Mouse (Mus musculus): Measurements from ENCODE around the gene Cyp26c1. TPM values are rescaled to one million over a fixed set of nuclear protein-coding genes. Genes with fewer than 3 reads are reported as not detected.

The Cyp26c1 gene
- not detected in 2 replicates for polyA plus RNA-seq (2014; fragmentation: Nextera tagmentation; extraction: Ambion mirVana)

- WGBS = 12% methylated on average over 6 of the region's 6 CpGs
- Histone ChIP-seq H3K27ac (ENCODE audit: low read depth) (no peak within 1 kb of the TSS), H3K9ac (no peak within 1 kb of the TSS), H3K36me3 (ENCODE audit: insufficient read depth) (no peaks in the 10 kb centered on the region), H3K4me3 (ENCODE audit: low read depth, low read length) (no peak within 1 kb of the TSS; the same call in 1 of the 2 replicates), H3K4me2 (no peak within 1 kb of the TSS), H3K27me3 (ENCODE audit: insufficient read depth, low read length) (peaks cover 85% of the 10 kb centered on the region), H3K4me1 (ENCODE audit: insufficient read depth) (no peaks in the 10 kb centered on the region), H3K9me3 (ENCODE audit: low read depth, low read length) (no peaks in the 10 kb centered on the region)
- no peak for TF ChIP-seq CTCF (IDR thresholded peaks at IDR 0.05; ENCODE audit: low read depth)
- no peak for ATAC-seq (ENCODE audit: insufficient read depth)
- DNase-seq = no peak
Observed at GRCm38 (mm10) chr19:37685281-37685680, at the start of gene Cyp26c1. Gene Cyp26c1 (plus strand): TSS chr19:37685581.

- peak; percentile 21; the same call in 1 of the 2 replicates for TF ChIP-seq CTCF (IDR thresholded peaks at IDR 0.05; ENCODE audit: low read depth)
- no peak for ATAC-seq (ENCODE audit: insufficient read depth)
Observed at GRCm38 (mm10) chr19:37647994-37648393, 37.4 kb upstream of the Cyp26c1 start.

GRCm38 (mm10) chr19:37650526-37650925 lies 34.9 kb upstream of the Cyp26c1 start:
- Histone ChIP-seq H3K36me3 (ENCODE audit: insufficient read depth) (no peaks in the 10 kb centered on the region), H3K4me1 (ENCODE audit: insufficient read depth) (no peaks in the 10 kb centered on the region), H3K4me3 (ENCODE audit: low read depth, low read length) (no peak overlapping the region), H3K9ac (no peak overlapping the region), H3K9me3 (ENCODE audit: low read depth, low read length) (no peaks in the 10 kb centered on the region), H3K27ac (ENCODE audit: low read depth) (no peak overlapping the region), H3K4me2 (no peak overlapping the region), H3K27me3 (ENCODE audit: insufficient read depth, low read length) (no peaks in the 10 kb centered on the region)
- 45% methylated on average over 2 of the region's 2 CpGs for WGBS
- no peak for TF ChIP-seq CTCF (IDR thresholded peaks at IDR 0.05; ENCODE audit: low read depth)
- DNase-seq (peak; percentile 23), ATAC-seq (ENCODE audit: insufficient read depth) (no peak)

More at GRCm38 (mm10) chr19:37647994-37648393, 37.4 kb upstream of the Cyp26c1 start:
- Histone ChIP-seq H3K27ac (ENCODE audit: low read depth) (no peak overlapping the region), H3K4me3 (ENCODE audit: low read depth, low read length) (no peak overlapping the region), H3K9me3 (ENCODE audit: low read depth, low read length) (no peaks in the 10 kb centered on the region), H3K36me3 (ENCODE audit: insufficient read depth) (no peaks in the 10 kb centered on the region), H3K4me2 (no peak overlapping the region), H3K9ac (no peak overlapping the region), H3K4me1 (ENCODE audit: insufficient read depth) (no peaks in the 10 kb centered on the region), H3K27me3 (ENCODE audit: insufficient read depth, low read length) (no peaks in the 10 kb centered on the region)
- peak; percentile 48 for DNase-seq
- 32% methylated on average over 2 of the region's 2 CpGs for WGBS

GRCm38 (mm10) chr19:37654012-37654411 lies 31.4 kb upstream of the Cyp26c1 start:
- Histone ChIP-seq H3K27me3 (ENCODE audit: insufficient read depth, low read length) (no peaks in the 10 kb centered on the region), H3K36me3 (ENCODE audit: insufficient read depth) (no peaks in the 10 kb centered on the region), H3K4me3 (ENCODE audit: low read depth, low read length) (no peak overlapping the region), H3K9me3 (ENCODE audit: low read depth, low read length) (no peaks in the 10 kb centered on the region), H3K27ac (ENCODE audit: low read depth) (no peak overlapping the region), H3K9ac (no peak overlapping the region), H3K4me2 (no peak overlapping the region), H3K4me1 (ENCODE audit: insufficient read depth) (no peaks in the 10 kb centered on the region)
- DNase-seq = no peak
- no peak for TF ChIP-seq CTCF (IDR thresholded peaks at IDR 0.05; ENCODE audit: low read depth)
- WGBS = 48% methylated on average over 5 of the region's 5 CpGs
- ATAC-seq (ENCODE audit: insufficient read depth) = no peak

- Histone ChIP-seq H3K27ac (ENCODE audit: low read depth) (no peak overlapping the region), H3K4me1 (ENCODE audit: insufficient read depth) (no peaks in the 10 kb centered on the region), H3K9me3 (ENCODE audit: low read depth, low read length) (no peaks in the 10 kb centered on the region), H3K9ac (no peak overlapping the region), H3K36me3 (ENCODE audit: insufficient read depth) (no peaks in the 10 kb centered on the region), H3K27me3 (ENCODE audit: insufficient read depth, low read length) (no peaks in the 10 kb centered on the region), H3K4me3 (ENCODE audit: low read depth, low read length) (no peak overlapping the region), H3K4me2 (no peak overlapping the region)
- 11% methylated on average over 9 of the region's 9 CpGs for WGBS
- DNase-seq (no peak), ATAC-seq (ENCODE audit: insufficient read depth) (no peak)
- no peak for TF ChIP-seq CTCF (IDR thresholded peaks at IDR 0.05; ENCODE audit: low read depth)
Observed at GRCm38 (mm10) chr19:37656441-37656840, 28.9 kb upstream of the Cyp26c1 start.

- H3K27me3 ChIP-seq (ENCODE audit: insufficient read depth, low read length) = no peaks in the 10 kb centered on the region
- no peak overlapping the region for H3K4me2 ChIP-seq
- no peaks in the 10 kb centered on the region for H3K9me3 ChIP-seq (ENCODE audit: low read depth, low read length)
- no peaks in the 10 kb centered on the region for H3K4me1 ChIP-seq (ENCODE audit: insufficient read depth)
- no peak overlapping the region for H3K9ac ChIP-seq
- DNase-seq = no peak
- TF ChIP-seq CTCF (IDR thresholded peaks at IDR 0.05; ENCODE audit: low read depth) = no peak
- H3K4me3 ChIP-seq (ENCODE audit: low read depth, low read length) = no peak overlapping the region
- H3K36me3 ChIP-seq (ENCODE audit: insufficient read depth) = no peaks in the 10 kb centered on the region
- WGBS = 66% methylated on average over 6 of the region's 6 CpGs
- H3K27ac ChIP-seq (ENCODE audit: low read depth) = no peak overlapping the region
- no peak for ATAC-seq (ENCODE audit: insufficient read depth)
Observed at GRCm38 (mm10) chr19:37665256-37665655, 20.1 kb upstream of the Cyp26c1 start.

GRCm38 (mm10) chr19:37667855-37668594 lies 17.4 kb upstream of the Cyp26c1 start:
- Histone ChIP-seq H3K4me3 (ENCODE audit: low read depth, low read length) (no peak overlapping the region), H3K9ac (no peak overlapping the region), H3K4me2 (no peak overlapping the region), H3K27ac (ENCODE audit: low read depth) (no peak overlapping the region), H3K27me3 (ENCODE audit: insufficient read depth, low read length) (no peaks in the 10 kb centered on the region), H3K36me3 (ENCODE audit: insufficient read depth) (no peaks in the 10 kb centered on the region), H3K4me1 (ENCODE audit: insufficient read depth) (no peaks in the 10 kb centered on the region), H3K9me3 (ENCODE audit: low read depth, low read length) (no peaks in the 10 kb centered on the region)
- WGBS = 58% methylated on average over 13 of the region's 13 CpGs
- TF ChIP-seq CTCF (IDR thresholded peaks at IDR 0.05; ENCODE audit: low read depth) = no peak
- ATAC-seq (ENCODE audit: insufficient read depth) (no peak), DNase-seq (no peak)

Data from lung, embryonic 14.5 days (tissue).